Mouse (Mus musculus) heart, embryonic 14.5 days (tissue): ENCODE results near the gene Trio. TPM values are rescaled to one million over a fixed set of nuclear protein-coding genes. Genes with fewer than 3 reads are reported as not detected.

Experiments
- ATAC-seq: fragments of 200-750 bp; cut with Nextera tagmentation; 2 replicates; pipeline ENCODE4 v1.8.0; 2017; ENCODE audit warnings: low read depth, moderate TSS enrichment; ENCODE audit not compliant: insufficient number of reproducible peaks, insufficient read depth, low FRiP score
- H3K27ac ChIP-seq, 2 experiments: fragments of 200-500 bp in 1 of 2; fragments of 300-500 bp in 1 of 2; sonication (generic) in 1 of 2; replicated peaks in 1 of 2; 2 replicates each; pipeline ENCODE4 v1.5.1; 2012 to 2014; ENCODE audit warnings: low read depth in 2 of 2, low read length in 2 of 2, control low read depth in 1 of 2, mild to moderate bottlenecking in 1 of 2, mixed read lengths in 1 of 2; ENCODE audit not compliant: control insufficient read depth in 1 of 2, insufficient read depth in 1 of 2
- H3K27me3 ChIP-seq: fragments of 300-500 bp; sonication (generic); 2 replicates; pipeline ENCODE4 v1.6.1; 2014; ENCODE audit warnings: mild to moderate bottlenecking, low read length, control low read depth; ENCODE audit not compliant: control insufficient read depth, insufficient read depth
- H3K36me3 ChIP-seq: fragments of 300-500 bp; sonication (generic); 2 replicates; pipeline ENCODE4 v1.6.1; 2014; ENCODE audit warnings: mild to moderate bottlenecking, control low read depth, low read length, mixed read lengths; ENCODE audit not compliant: control insufficient read depth, insufficient read depth
- H3K4me1 ChIP-seq, 2 experiments: fragments of 200-500 bp in 1 of 2; fragments of 300-500 bp in 1 of 2; sonication (generic) in 1 of 2; 2 replicates each; pipeline ENCODE4 v1.6.1; 2012 to 2014; ENCODE audit warnings: low read length in 2 of 2, control low read depth in 1 of 2, mixed read lengths in 1 of 2; ENCODE audit not compliant: control insufficient read depth in 2 of 2, insufficient read depth in 2 of 2
- H3K4me2 ChIP-seq: fragments of 300-500 bp; sonication (generic); 2 replicates; pipeline ENCODE4 v1.6.1; 2014; ENCODE audit warnings: mild to moderate bottlenecking, low read length
- H3K4me3 ChIP-seq, 2 experiments: fragments of 200-500 bp in 1 of 2; fragments of 300-500 bp in 1 of 2; sonication (generic) in 1 of 2; 2 replicates each; pipeline ENCODE4 v1.5.1; 2012 to 2014; ENCODE audit warnings: low read length in 2 of 2, mild to moderate bottlenecking in 2 of 2, control low read depth in 1 of 2, low read depth in 1 of 2, moderate library complexity in 1 of 2; ENCODE audit not compliant: control insufficient read depth in 1 of 2, insufficient read depth in 1 of 2
- H3K9ac ChIP-seq: fragments of 300-500 bp; sonication (generic); 2 replicates; pipeline ENCODE4 v1.6.1; 2014; ENCODE audit warnings: mild to moderate bottlenecking, low read length
- H3K9me3 ChIP-seq: fragments of 300-500 bp; sonication (generic); 2 replicates; pipeline ENCODE4 v1.6.1; 2016; ENCODE audit warnings: low read length, control low read depth; ENCODE audit not compliant: control insufficient read depth
- WGBS: fragments of 180-500 bp; shearing (Covaris S2); extraction: QIAGEN DNeasy Blood & Tissue Kit; methylation state at CpG from one replicate; pipeline ENCODE4 v1.1.7; 2014; 5-methylcytosine and 5-hydroxymethylcytosine counted together
- polyA plus RNA-seq: library from polyadenylated mRNA; unstranded; fragments of >200 nt; fragmentation: Nextera tagmentation; extraction: Ambion mirVana; gene quantifications from 2 replicates; pipeline ENCODE4 v1.2.1, GENCODE M21; 2014

Trio gene
- polyA plus RNA-seq, 1 experiment from 2014 or later, result 23.8 TPM

DNA sequence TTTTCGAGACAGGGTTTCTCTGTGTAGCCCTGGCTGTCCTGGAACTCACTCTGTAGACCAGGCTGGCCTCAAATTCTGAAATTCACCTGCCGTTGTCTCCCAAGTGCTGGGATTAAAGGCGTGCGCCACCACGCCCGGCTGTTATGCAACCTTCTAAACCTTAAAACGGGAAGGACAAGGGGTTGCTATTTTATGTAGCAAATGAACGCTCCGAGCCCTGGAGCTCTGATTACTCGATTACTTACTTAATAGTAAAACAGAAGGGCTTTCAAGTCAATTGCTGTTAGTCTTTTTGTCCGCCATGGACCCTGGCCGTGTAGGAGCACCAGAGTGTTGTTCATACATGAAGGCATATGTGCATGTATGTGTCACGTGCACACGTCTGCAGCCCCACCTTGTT, 94.2 kb downstream of the Trio start:
- H3K27me3 ChIP-seq, result no peaks in the 10 kb centered on the region
- no peaks in the 10 kb centered on the region for H3K9me3 ChIP-seq
- ATAC-seq, result no peak
- H3K4me1 ChIP-seq, result peaks cover 18 to 28% of the 10 kb centered on the region in 2 experiments
- no peak overlapping the region for H3K4me3 ChIP-seq
- H3K9ac ChIP-seq, result no peak overlapping the region
- no peak overlapping the region for H3K4me2 ChIP-seq
- 89% methylated on average over 14 of the region's 14 CpGs for WGBS
- H3K36me3 ChIP-seq, result no peaks in the 10 kb centered on the region
- no peak overlapping the region for H3K27ac ChIP-seq

DNA sequence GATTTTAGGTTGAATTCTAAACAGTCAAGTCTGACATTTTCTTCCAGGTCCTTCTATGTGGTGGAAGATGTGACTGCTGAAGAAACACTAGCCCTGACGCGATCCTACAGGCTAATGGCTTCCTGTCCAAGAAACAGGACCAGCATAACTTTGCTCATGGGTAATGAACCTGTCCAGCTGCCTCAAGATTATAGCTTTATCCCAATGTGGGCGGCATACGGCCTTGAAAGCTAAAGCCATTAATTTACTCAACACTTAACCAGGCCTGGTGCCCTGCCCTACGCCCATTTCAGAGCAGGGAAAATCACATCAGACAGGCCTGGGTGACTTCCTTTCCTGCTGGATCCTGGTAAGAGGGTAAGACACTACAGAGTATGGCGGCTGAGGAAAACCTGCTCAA, 98.0 kb downstream of the Trio start:
- no peak overlapping the region for H3K4me2 ChIP-seq
- H3K9ac ChIP-seq, result no peak overlapping the region
- H3K27ac ChIP-seq, result no peak overlapping the region
- H3K9me3 ChIP-seq, result no peaks in the 10 kb centered on the region
- H3K36me3 ChIP-seq, result no peaks in the 10 kb centered on the region
- 86% methylated on average over 6 of the region's 6 CpGs for WGBS
- no peak for ATAC-seq
- H3K4me3 ChIP-seq, result no peak overlapping the region
- H3K27me3 ChIP-seq, result no peaks in the 10 kb centered on the region
- H3K4me1 ChIP-seq, result peaks cover 31 to 50% of the 10 kb centered on the region in 2 experiments

DNA sequence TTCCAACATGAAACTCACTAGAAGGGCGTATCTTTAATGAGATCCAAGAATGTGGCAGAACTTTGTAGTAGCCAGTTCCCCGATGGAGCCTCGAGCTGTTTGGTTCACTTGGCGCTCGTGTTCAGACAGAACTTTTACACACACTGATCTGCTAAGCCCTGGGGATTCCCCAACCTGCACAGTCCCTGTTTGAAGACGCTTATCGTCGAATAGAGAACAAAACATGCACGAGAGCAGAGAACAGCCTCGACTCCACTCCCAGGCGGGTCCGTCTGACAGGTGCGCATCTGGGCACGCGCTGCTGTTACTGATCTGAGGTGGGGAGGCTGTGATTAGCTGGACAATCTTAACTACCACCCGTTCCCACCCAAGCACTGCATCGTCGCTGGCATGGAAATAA, 98.7 kb downstream of the Trio start:
- peak overlapping the region in 1 of 2 experiments; percentile 68; a peak in 1 of 4 replicates for H3K27ac ChIP-seq
- no peak overlapping the region for H3K9ac ChIP-seq
- peaks cover 33 to 54% of the 10 kb centered on the region in 2 experiments for H3K4me1 ChIP-seq
- no peaks in the 10 kb centered on the region for H3K27me3 ChIP-seq
- H3K4me2 ChIP-seq, result no peak overlapping the region
- no peak for ATAC-seq
- WGBS, result 53% methylated on average over 18 of the region's 18 CpGs
- H3K4me3 ChIP-seq, result no peak overlapping the region
- no peaks in the 10 kb centered on the region for H3K36me3 ChIP-seq
- no peaks in the 10 kb centered on the region for H3K9me3 ChIP-seq

GRCm38 (mm10) chr15:27926450-27926849, 99.2 kb downstream of the Trio start:
- 70% methylated on average over 7 of the region's 7 CpGs for WGBS
- H3K9ac ChIP-seq, result no peak overlapping the region
- no peaks in the 10 kb centered on the region for H3K27me3 ChIP-seq
- H3K27ac ChIP-seq, result peak overlapping the region; percentile 68 to 74
- no peak for ATAC-seq
- no peaks in the 10 kb centered on the region for H3K9me3 ChIP-seq
- no peaks in the 10 kb centered on the region for H3K36me3 ChIP-seq
- 0 out of 2 replicates have a peak overlapping the region, but pooled peaks have one; percentile 12 for H3K4me2 ChIP-seq
- peaks cover 31 to 55% of the 10 kb centered on the region in 2 experiments for H3K4me1 ChIP-seq
- no peak overlapping the region for H3K4me3 ChIP-seq

DNA sequence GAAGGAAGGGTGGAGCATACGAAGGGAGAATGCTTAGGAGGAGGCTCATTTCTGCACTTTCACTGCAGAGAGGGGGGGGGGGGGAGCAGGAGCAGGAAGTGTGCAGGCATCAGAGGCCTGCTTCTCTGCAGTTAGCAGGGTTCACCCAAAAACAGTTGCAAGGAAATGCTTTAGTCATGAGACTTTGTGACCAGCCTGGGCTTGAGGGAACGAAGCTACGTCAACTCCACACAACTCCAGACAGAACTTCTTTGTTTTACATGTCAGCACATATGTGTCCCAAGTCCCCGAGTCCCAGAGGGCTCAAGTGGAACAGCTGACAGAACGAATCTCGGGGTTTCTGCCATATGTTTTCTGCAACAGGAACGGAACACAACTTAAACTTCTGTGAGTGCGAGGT, 99.8 kb downstream of the Trio start:
- 40% methylated on average over 8 of the region's 8 CpGs for WGBS
- no peak for ATAC-seq
- peaks cover 31 to 55% of the 10 kb centered on the region in 2 experiments for H3K4me1 ChIP-seq
- H3K9ac ChIP-seq, result no peak overlapping the region
- H3K27me3 ChIP-seq, result no peaks in the 10 kb centered on the region
- peak overlapping the region; percentile 68 to 74 for H3K27ac ChIP-seq
- H3K4me3 ChIP-seq, result no peak overlapping the region
- H3K9me3 ChIP-seq, result no peaks in the 10 kb centered on the region
- no peaks in the 10 kb centered on the region for H3K36me3 ChIP-seq
- 0 out of 2 replicates have a peak overlapping the region, but pooled peaks have one; percentile 12 for H3K4me2 ChIP-seq

DNA sequence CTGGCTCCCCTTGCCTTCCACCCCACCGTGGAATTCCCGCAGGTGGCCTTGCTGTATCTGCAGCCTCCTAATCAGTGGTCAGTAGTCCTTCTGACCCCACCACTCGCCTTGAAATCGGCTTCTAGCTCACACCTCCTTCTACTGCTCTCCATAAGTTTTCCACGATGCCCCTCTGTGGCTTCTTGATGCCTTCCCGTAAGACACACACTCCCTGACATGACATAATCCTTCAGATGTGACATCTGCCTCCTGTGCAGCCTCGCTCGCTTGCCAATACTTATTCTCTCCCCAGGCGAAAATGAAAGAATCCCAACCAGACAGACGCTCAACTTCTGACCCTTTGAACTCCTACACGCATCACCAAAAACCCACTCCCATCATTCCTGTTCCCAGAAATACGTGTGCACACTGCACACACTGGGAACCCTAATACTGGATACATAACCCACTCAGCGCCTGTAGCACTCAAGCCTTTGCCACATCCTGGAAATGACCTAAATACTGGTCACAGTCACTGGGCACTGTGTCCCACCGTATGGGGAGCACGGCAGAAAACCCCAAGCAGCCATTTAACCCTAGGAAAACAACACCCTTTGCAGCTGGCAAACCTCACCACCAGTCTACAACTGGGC, 100.5 kb downstream of the Trio start:
- Histone ChIP-seq H3K9me3 (no peaks in the 10 kb centered on the region), H3K4me2 (no peak overlapping the region), H3K27ac (peak overlapping the region; percentile 68 to 74; a peak in 2 of 4 replicates), H3K36me3 (no peaks in the 10 kb centered on the region), H3K4me1 (peaks cover 31 to 60% of the 10 kb centered on the region in 2 experiments), H3K4me3 (no peak overlapping the region), H3K27me3 (no peaks in the 10 kb centered on the region), H3K9ac (0 out of 2 replicates have a peak overlapping the region, but pooled peaks have one; percentile 26)
- WGBS, result 46% methylated on average over 15 of the region's 15 CpGs
- no peak for ATAC-seq

GRCm38 (mm10) chr15:27923987-27924341, 101.7 kb downstream of the Trio start:
- peak overlapping the region in 1 of 2 experiments; percentile 37; a peak in 2 of 4 replicates for H3K27ac ChIP-seq
- ATAC-seq, result no peak
- no peaks in the 10 kb centered on the region for H3K36me3 ChIP-seq
- peak overlapping the region; percentile 74 for H3K4me2 ChIP-seq
- WGBS, result 14% methylated on average over 5 of the region's 5 CpGs
- peaks cover 34 to 69% of the 10 kb centered on the region in 2 experiments for H3K4me1 ChIP-seq
- H3K9ac ChIP-seq, result peak overlapping the region; percentile 22; the same call in 1 of the 2 replicates
- no peaks in the 10 kb centered on the region for H3K9me3 ChIP-seq
- H3K27me3 ChIP-seq, result no peaks in the 10 kb centered on the region
- H3K4me3 ChIP-seq, result peak overlapping the region; percentile 29 to 36; a peak in 3 of 4 replicates
